Mouse (Mus musculus): ENCODE data around the gene Atp9a.

GRCm38 (mm10) chr2:168608125-168608564 is 134.1 kb downstream of the Atp9a start:
- TF ChIP-seq EP300 (IDR thresholded peaks at IDR 0.05; ENCODE audit: low read depth) (no peak), CTCF (IDR thresholded peaks at IDR 0.05; ENCODE audit: low read depth) (no peak)

All from liver, embryonic 14.5 days (tissue).